Mouse (Mus musculus) lung, postnatal 25 days (tissue): ENCODE results near the gene Acta1.

ENCODE experiments used
- DNase-seq: peaks from one replicate; pipeline ENCODE4 v3.0.0; 2022; ENCODE audit warnings: low spot score

Gene Acta1

DNA sequence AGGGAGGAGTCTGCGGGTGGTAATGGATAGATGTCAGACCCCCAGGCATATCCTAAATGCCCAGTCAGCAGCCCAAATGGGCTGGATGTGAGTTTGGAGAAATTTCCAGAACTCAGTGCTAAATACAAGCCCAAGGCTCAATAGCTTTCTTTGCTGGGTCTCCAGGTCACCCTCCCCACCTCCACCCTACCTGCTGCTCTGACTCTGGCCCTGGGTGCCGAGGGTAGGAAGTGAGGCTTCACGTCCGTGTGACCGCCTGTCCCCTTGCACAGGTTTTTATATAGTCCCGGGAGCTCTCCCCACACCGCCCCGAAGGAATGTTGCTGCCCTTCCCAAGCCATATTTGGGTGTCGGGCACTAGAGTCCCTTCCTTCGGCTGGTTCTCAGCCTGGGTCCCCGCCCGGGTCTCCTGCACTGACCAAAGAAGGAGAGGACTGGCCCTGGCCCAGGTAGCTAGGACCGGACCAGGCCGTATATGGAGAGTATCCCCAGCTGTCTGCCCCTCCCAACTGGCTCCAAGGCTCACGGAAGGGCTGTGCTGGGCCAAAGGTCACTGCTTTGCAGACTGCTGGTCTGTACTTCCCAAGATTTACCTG is at the start of gene Acta1:
Acta1 (minus strand) TSS at position 250 of the 596 bp plus-strand sequence.
- no peak for DNase-seq

DNA sequence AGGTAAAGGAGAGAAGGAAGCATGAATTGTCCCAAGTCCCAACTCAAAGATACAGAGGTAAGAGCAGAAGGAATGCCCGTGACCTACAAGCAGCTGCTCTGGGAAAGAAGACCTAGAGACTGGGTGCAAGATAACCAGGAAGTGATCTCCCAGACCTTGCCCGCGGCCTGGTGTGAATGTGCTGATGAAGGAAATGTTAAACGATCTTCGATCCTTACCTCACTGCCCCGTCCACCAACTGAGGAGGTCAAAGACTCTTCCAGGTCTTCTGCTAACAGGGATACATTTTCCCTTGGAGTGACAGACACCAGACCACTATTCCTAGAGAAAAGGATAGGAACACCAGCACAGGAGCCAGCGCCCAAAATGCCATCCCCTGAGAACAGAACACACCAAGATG is 34.5 kb upstream of the Acta1 start:
- DNase-seq = no peak

DNA sequence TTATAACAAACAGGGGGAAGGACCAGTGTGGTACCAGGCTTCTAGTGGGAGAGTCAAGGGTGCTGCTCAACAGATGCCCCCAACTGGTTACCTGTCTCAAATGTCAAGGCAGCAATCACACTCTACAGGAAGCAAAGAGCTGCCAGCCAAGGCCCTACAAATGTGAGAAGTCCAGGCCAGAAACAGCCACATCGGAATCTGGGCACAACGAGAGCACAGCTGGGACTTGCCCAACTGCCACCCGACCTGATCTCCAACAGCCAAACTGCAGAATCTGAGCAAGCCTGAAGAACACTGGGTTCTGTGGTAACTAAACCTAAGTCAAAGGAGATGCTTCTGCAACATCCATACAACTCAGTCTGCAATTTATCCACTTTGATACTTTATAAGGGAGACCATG is 31.1 kb upstream of the Acta1 start:
- no peak for DNase-seq

DNA sequence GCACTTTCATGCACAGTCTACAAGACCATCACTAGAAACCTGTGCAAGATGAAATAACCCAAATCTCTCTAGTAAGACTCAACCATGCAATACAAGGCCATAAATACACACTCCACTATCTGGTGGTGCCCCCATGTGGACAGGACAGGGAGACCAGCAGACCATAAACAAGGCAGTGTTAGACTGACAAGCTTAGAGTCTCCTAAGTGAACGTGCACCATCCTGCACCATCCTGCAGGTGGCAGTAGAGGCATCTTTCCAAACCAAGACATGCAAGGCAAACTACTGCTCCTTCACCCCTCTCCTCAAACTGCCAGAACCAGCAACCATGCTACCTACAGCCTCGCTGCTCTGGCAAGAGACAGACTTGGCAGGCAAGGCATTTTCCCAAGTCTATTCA is 30.2 kb upstream of the Acta1 start:
- peak; percentile 84 for DNase-seq

DNA sequence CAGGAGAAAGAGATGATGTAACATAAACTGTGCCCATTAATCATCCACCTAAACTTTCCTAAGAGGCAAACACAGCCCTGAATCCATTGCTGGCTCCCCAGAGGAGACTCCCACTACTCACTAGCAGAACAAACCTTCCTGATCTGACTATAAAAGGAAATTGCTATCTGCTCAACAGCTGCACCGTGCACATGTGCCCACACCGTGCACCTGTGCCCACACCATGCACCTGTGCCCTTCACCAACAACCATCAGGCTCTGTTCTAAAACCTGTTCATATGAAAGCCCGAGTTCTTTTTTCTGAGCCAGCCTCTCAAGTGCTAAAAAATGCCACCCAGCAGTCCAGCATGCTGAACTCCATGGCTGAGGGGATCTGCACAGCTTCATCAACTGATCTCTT is 20.1 kb upstream of the Acta1 start:
- DNase-seq = no peak

DNA sequence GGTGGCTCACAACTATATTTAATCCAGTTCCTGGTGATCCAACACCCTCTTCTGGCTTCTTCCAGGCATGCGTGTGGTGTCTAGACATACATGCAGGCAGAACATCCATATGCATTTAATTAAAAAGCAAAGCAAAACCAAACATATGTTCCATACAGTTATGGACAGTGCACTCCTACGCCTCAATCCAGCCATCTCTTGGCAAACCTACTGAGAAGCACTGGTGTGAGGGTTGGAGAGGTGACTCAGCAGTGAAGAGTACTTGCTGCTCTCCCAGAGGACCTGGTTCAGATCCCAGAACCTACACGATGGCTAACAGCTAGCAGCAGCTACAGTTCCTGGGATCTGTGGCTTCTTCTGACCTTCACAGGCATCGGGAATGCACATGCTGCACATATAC is 17.7 kb upstream of the Acta1 start:
- DNase-seq = no peak

DNA sequence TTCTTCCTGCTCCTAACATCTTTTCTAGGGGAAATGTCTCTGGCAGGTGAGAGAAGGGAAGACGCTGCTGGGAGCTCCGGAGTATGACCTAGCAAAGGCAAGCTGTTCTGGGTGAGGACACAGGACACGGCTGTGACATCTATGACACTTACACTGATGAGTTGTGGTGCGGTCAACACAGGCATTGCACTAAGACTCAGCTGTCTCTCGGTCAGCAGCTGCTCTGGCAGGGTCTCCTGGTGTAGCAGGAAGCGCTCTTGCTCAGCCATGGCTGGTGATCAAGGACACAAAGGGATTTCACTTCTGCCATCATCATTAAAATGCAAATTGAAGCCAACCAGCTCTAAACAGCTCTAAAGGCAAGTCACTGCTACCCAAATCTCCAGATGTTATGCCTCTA is 13.1 kb upstream of the Acta1 start:
- no peak for DNase-seq

DNA sequence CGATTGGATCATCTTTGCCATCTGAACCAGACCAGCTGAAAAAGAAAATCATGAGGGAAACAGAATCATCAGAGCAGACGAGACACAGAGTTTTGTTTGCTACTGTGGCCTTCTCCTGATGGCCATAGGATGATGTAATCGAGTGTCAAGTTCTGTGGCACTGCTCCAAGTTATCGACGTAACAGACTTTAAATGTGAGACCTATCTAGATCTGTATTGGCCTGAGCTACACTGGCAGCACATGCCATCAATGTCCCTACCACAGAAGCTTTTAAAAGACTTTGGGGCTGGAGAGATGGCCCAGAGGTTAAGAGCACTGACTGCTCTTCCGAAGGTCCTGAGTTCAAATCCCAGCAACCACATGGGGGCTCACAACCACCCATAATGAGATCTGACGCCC is 8.1 kb upstream of the Acta1 start:
- no peak for DNase-seq

DNA sequence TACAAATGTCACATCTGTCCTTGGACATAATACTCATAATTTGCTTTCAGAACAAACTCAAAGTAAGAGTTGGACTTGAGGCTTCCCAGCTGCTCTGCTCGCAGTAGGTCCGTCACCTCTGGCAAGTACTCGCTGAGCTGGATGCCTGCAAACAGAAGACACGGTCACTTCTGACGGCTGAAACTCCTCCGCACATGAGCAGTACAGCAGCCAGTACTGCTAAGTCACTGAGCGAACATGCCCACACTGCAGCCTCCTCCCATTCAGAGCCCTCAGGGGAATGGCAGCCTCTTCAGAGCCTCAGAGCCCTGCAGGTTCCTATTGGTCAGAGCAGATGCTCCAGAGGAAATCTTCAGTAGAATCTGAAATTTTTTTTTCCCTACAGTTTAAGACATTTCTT is 4.8 kb upstream of the Acta1 start:
- DNase-seq = peak; percentile 3

DNA sequence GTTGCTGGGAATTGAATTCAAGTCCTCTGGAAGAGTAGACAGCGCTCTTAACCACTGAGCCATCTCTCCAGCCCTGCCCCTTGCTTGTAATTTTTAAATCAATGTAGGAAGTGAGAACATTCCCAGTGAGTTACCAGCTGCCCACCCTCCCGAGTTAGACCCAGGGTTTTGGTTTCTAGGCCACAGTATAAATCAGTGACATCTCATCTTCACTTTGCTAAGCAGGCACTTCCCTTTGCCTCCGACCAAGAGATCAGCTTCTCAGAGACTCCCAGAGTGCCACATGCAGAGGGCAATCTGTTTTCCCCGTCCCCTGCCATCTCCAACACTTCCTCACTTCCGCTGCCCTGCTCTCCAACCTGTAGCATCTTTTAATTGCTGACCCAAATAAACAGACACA is 4.0 kb upstream of the Acta1 start:
- DNase-seq = no peak

DNA sequence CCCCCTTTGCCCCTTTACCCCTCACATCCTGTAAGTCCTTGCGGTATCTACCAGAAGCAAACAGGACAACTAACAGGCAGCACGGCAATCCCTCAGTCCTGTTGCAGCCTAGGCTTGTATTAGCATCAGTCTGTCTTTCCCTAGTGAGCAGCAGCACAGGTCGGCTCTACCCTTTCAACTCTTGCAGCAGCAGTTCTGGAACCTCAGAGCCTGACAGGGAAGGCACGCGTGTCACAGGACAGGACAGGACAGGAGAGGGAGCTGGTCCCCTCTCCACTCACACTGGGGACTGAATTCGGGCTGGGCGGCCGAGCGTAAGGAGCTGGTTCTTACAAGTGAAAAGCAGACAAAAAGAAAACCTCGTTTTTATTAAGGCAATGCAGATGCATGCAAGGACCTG is 2.2 kb upstream of the Acta1 start:
- DNase-seq = no peak

DNA sequence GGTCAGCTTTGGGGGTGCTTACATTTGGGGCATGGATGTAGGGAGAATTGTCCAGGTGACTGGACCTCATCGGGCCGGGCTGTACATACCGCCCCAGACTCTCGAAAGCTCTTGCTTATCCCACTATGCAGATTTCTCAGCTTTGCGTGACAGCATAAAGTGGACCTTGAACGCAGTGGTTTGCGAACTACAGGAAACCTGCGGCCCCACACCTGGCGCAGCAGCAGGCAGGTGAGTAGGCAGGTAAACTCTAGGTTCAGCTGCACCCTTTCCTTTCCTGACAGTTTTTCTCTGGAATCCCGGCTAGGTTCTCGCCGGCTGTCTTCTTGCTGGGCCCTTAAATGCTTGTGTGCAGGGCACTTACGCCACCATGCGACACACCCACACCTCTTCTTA is 1.8 kb upstream of the Acta1 start:
- no peak for DNase-seq

DNA sequence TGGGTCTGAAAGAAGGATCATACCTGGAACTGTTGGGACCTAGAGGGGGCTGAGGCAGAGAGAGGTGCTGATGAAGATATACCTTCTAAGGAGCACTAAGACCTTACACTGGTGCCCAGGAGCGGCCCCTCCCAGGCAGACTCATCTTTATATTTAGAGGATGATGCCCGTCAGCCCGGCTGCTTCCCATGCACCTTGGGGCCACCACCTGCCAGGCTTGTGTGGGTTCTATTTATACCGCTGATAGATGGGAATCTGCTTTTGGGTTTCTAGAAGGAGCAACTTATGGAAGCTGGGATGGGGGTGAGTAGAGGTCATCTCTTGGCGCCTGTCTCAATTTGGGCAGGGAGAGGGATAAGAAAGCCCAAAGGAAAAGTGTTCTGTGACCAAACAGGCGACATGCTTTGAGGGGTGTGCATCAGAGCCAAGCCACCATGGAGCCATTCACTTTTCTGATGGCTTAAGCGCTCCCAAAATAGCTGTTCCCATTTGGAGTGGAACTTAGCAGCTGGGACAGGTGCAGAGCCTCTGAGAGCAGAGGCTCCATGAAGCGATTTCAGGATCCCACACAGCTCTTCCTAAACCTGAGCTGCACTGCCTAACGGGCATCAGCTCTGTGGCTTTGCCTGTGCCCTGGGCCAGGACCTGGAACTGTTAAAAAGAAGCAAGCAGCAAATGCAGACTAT is 1.3 kb upstream of the Acta1 start:
- no peak for DNase-seq

DNA sequence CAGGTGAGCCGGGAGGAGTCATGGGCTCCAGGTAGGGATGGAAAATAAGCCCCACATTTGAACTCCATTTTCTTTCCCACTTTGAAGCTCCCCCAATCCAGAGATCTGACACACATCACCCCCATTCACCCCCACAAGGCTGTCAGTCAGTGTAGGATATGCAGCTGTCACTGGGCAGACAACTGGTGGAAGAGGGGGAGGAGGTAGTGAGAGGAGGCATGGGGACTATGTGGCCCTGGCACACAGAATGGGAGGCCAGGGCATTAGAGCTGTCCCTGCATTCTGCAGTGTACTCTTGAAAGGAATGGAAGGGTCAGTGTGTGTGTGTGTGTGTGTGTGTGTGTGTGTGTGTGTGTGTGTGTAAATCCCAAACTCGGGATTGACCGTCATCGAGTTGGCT is 679 bp upstream of the Acta1 start:
- DNase-seq = no peak

DNA sequence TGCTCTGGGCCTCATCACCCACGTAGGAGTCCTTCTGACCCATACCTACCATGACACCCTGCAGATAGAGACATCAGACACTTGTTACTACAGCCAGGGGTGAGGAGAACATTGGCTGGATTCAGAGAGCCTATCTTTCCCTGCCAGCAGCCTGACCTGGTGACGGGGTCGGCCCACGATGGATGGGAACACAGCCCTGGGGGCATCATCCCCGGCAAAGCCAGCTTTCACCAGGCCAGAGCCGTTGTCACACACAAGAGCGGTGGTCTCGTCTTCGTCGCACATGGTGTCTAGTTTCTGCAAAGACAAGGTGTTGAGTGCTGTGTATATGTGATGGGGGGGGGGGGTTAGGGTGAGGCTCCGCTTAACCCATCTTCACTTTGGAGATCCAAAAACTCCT is 1.1 kb downstream of the Acta1 start:
- no peak for DNase-seq

DNA sequence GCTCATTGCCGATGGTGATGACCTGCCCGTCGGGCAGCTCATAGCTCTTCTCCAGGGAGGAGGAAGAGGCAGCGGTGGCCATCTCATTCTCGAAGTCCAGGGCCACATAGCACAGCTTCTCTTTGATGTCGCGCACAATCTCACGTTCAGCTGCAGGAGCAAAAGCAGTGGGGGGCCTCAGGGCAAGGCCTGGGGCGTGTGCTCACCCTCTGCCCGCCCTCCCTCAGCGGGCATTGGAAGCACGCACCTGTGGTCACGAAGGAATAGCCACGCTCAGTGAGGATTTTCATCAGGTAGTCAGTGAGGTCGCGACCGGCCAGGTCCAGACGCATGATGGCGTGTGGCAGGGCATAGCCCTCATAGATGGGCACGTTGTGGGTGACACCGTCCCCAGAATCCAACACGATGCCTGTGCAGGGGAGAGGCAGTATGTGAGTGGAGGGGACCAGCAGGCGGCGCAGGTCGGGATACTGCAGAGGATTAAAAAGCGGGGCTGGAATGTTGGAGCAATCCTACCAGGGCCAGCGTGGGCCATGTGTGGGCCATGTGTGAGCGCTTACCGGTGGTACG is 1.9 kb downstream of the Acta1 start:
- DNase-seq = no peak

DNA sequence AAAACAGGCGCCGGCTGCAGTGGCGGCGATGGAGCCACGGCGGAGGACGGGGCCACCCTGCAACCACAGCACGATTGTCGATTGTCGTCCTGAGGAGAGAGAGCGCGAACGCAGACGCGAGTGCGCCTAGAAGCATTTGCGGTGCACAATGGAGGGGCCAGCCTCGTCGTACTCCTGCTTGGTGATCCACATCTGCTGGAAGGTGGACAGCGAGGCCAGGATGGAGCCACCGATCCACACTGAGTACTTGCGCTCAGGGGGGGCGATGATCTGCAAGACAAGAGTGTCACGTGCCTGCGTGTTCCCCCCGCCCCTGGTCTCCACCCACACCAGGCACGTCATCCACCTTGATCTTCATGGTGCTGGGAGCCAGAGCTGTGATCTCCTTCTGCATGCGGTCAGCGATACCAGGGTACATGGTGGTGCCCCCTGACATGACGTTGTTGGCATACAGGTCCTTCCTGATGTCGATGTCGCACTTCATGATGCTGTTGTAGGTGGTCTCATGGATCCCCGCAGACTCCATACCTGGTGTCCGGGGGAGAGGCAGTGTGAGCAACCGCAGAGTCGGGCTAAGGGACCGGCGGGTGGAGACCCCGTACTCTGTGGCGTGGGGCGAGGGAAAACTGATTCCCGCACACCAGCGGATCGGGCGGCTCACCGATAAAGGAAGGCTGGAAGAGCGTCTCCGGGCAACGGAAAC is 2.5 kb downstream of the Acta1 start:
- DNase-seq = no peak

DNA sequence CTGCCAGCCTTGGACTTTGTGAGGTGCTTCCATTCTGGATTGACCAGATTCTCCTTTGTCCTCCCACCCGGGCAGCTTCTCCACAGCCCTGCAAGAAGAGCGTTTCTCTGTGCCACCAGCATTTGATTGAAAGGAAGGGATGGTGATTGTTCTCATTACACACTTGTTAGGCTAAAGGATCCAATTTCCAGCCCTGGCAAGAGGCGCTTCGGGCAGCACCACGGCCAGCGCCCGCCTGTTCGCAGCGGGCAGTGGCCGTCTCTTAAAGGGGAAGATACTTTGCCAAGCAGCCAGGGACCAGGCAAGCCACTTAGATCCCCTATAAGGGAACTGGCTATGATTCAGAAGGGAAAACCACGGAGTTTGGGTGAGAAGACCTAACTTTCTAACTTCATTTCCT is 3.3 kb downstream of the Acta1 start:
- DNase-seq = no peak

DNA sequence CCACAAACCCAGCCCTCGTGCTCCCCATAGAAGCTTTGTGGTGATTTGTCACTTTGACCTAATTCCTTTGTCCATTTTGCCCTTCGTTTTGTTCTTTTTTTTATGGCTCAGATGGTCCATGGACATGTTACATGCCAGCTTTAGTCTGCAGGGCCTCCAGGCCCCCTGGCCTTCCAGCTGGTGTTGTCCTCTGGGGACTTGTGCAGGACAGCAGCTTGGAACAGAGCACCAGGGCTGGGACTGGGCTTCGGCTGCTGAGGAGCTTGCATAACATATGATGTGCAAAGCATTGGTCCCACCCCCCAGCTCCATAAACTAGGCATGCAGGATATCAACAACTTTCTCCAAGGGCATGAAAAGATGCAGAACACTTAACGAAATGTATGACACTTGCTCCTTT is 4.8 kb downstream of the Acta1 start:
- DNase-seq = no peak

DNA sequence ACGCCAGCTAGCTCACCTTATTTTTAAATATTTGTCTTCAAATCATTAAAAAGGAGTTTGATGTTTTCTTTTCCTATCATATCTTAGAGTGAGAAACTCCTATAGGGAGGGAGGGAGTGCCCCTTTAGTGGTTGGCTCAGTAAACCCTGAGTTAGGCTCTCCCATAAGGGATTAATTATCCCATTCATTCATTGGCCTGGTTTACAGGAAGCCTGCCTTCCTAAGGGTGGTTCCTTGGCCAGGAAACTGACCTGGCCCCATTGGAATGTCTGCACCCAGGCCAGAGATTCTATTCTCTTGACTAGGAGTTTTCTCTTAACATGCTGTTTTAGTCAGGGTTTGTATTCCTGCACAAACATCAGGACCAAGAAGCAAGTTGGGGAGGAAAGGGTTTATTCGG is 6.6 kb downstream of the Acta1 start:
- no peak for DNase-seq

DNA sequence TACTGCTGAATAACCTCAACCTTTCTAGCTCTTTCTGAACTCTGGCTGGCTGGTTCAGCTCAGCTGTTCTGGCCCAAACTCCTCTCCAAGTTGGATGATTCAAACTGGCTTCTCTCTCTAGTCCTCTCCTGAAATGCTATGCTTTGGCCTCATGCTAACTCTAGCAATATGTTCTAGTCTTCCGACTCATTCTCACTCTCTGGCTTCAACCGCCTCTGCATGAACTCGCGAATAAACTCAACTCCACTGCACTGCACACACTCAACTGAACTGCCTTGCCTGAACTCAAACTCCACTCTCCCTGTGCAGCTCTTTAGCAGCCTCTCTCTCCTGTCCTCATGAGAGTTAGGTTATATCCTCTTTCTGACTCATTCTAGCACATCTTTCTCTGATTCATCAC is 7.4 kb downstream of the Acta1 start:
- DNase-seq = no peak

DNA sequence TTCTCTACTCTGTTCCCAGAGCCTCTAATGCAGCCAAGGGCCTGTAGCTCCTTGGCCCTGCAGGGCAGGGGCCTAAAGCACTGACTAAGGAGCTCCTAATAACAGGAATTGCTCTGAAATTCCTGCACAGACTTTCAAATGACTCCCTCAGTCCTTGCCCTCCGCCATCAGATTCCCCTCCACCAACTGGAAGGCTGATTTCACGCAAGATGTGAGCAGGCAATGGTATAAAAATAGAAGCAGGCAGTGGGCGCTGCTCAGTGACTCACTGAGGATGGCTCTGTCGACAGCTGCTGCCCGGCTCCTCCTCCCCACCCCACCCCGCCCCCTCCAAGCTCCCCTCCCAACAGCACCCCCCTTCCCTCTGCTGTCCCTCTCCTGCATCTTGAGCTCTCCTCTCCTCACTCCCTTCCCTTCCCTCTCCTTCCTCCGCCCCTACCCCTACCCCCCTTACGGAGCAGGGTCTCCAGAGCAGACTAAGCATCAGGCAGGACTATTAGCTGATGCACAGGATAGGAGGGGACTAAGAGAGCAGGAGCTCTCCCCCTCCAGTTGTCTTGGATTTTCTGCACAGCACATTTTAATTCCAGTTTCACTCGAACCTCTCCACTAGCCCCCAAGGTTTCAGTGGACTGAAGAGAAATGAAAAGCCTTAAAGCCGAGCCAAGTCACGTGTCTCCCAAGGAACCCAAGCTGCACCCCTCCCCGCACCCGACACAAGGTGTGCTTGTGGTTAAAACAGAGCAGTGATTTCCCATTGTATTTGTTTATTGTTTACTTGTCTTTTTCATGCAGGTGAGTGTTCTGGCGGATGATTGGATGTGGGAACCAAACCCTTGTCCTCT is 9.6 kb downstream of the Acta1 start:
- no peak for DNase-seq
